Mouse (Mus musculus): ENCODE measurements around the gene Olfr455. TPM values are rescaled to one million over a fixed set of nuclear protein-coding genes. Genes with fewer than 3 reads are reported as not detected.

Gene Olfr455
- not detected for polyA plus RNA-seq (2021)

- ChIA-PET CTCF (interaction anchor here (1.1 kb wide), 1 partner anchor 19 kb away, joined by 3 read pairs; no protein-coding TSS in a partner anchor), POLR2A (no interaction called here)
- TF ChIP-seq CTCF (IDR thresholded peaks at IDR 0.05): no peak
- no peak for DNase-seq (ENCODE audit: low read depth, low spot score)
- ATAC-seq: no peak
- H3K27me3 ChIP-seq: no peaks in the 10 kb centered on the region
- in situ Hi-C loops (cut with MboI; ENCODE audit: low pct_unique_long_range_greater_than_20kb): no loop called here
Observed at GRCm38 (mm10) chr6:42547461-42547860, at the start of gene Olfr455. Gene Olfr455, minus strand, starts transcription at chr6:42547587.

- H3K27me3 ChIP-seq: peaks cover 63% of the 10 kb centered on the region
- POLR2A ChIA-PET: no interaction called here
- TF ChIP-seq CTCF (IDR thresholded peaks at IDR 0.05): no peak
- no peak for ATAC-seq
- no peak for DNase-seq (ENCODE audit: low read depth, low spot score)
- CTCF ChIA-PET: interaction anchor here (1.2 to 1.5 kb wide), 2 partner anchors 9 to 336 kb away, joined by 3 to 6 read pairs; no protein-coding TSS in a partner anchor
- in situ Hi-C loops (cut with MboI; ENCODE audit: low pct_unique_long_range_greater_than_20kb): loop anchor here (25.0 kb wide), 1 partner anchor 981 kb away; the partner anchor contains the start of gene Ephb6
Observed at GRCm38 (mm10) chr6:42593138-42593882, 45.9 kb upstream of the Olfr455 start.

DNA sequence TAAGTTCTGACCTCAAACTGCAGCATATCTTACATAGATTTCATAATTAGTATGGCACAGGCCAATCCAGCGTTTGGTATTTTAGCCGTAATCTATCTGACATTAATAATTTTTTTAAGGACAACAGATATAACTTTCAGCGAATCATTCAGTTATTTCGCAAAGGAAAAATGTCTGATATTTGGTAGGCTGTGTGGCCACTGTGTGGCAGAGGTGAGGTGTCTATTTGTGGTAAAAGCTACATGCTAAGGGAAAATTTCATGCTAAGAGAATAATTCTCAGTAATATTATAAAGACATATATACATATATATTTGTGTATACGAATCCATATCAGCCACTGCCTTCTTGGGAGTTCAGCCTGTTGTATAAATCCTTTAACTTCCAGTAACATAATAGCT, 39.2 kb upstream of the Olfr455 start:
- POLR2A ChIA-PET: interaction anchor here (0.6 kb wide), 1 partner anchor 279 kb away, joined by 3 read pairs; no protein-coding TSS in a partner anchor
- in situ Hi-C loops (cut with MboI; ENCODE audit: low pct_unique_long_range_greater_than_20kb): loop anchor here (10.0 to 25.0 kb wide), 3 partner anchors 332 to 974 kb away; partner anchors contain the start of gene Ephb6
- CTCF ChIA-PET: interaction anchor here (0.8 to 1.4 kb wide), 2 partner anchors 16 to 238 kb away, joined by 4 to 6 read pairs; no protein-coding TSS in a partner anchor
- DNase-seq (ENCODE audit: low read depth, low spot score) (no peak), ATAC-seq (no peak)
- TF ChIP-seq CTCF (IDR thresholded peaks at IDR 0.05): no peak
- H3K27me3 ChIP-seq: peaks cover 24% of the 10 kb centered on the region

DNA sequence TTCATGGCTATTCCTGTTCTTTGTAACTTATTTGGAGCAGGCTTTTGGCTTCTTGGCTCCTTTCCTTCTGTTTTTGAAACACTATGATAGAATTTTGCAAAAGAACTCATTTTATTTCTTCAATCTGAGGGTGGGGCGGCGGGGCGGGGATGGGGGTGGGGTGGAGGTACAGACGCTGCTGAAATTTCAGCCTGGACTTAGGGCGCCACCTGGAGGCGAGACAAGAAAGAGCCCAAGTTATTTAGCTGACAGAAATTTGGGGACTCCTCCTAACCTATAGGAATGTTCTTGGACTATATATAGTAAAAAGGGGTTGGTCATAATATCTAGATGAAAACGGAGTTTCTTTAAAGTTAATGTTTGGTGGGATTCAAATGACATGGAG, 36.1 kb upstream of the Olfr455 start:
- ATAC-seq: no peak
- POLR2A ChIA-PET: interaction anchor here (0.5 kb wide), 1 partner anchor 723 kb away, joined by 3 read pairs; no protein-coding TSS in a partner anchor
- TF ChIP-seq CTCF (IDR thresholded peaks at IDR 0.05): peak; percentile 83
- no peaks in the 10 kb centered on the region for H3K27me3 ChIP-seq
- in situ Hi-C loops (cut with MboI; ENCODE audit: low pct_unique_long_range_greater_than_20kb): loop anchor here (5.0 to 25.0 kb wide), 4 partner anchors 329 to 971 kb away; partner anchors contain the start of gene Ephb6
- CTCF ChIA-PET: interaction anchor here (0.6 to 2.6 kb wide), 13 partner anchors 8 to 360 kb away, joined by 3 to 25 read pairs (median 3); partner anchors contain the start of gene Zyx
- DNase-seq (ENCODE audit: low read depth, low spot score): no peak

- ChIA-PET CTCF (interaction anchor here (0.8 to 2.6 kb wide), 6 partner anchors 34 to 356 kb away, joined by 3 to 25 read pairs (median 3); no protein-coding TSS in a partner anchor), POLR2A (no interaction called here)
- DNase-seq (ENCODE audit: low read depth, low spot score) (no peak), ATAC-seq (peak; percentile 81)
- no peak for TF ChIP-seq CTCF (IDR thresholded peaks at IDR 0.05)
- H3K27me3 ChIP-seq: no peaks in the 10 kb centered on the region
- in situ Hi-C loops (cut with MboI; ENCODE audit: low pct_unique_long_range_greater_than_20kb): loop anchor here (5.0 to 25.0 kb wide), 4 partner anchors 328 to 971 kb away; partner anchors contain the start of gene Ephb6
Observed at GRCm38 (mm10) chr6:42582741-42583487, 35.5 kb upstream of the Olfr455 start.

DNA sequence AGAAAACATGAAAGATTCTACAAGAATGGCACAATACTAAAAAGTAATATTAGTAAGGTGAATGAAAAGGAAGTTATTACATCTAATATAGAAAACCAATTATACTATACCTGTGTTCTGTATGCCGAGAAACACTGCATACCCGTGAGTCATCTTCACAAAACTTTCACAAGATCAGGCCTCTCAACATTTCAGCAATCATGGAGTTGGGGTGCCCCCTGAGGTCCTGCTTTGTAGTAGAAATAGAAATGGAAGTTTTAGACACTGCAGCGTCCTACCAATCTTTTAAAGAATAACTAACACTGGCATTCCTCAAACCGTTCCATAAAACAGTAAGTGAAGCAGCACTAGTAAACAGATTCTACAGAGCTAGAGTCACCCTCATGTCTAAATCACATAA, 31.3 kb upstream of the Olfr455 start:
- ChIA-PET POLR2A (no interaction called here), CTCF (no interaction called here)
- in situ Hi-C loops (cut with MboI; ENCODE audit: low pct_unique_long_range_greater_than_20kb): loop anchor here (5.0 to 25.0 kb wide), 2 partner anchors 196 to 966 kb away; partner anchors contain the start of gene Ephb6
- peak; percentile 62 for TF ChIP-seq CTCF (IDR thresholded peaks at IDR 0.05)
- DNase-seq (ENCODE audit: low read depth, low spot score): no peak
- no peaks in the 10 kb centered on the region for H3K27me3 ChIP-seq
- ATAC-seq: no peak

DNA sequence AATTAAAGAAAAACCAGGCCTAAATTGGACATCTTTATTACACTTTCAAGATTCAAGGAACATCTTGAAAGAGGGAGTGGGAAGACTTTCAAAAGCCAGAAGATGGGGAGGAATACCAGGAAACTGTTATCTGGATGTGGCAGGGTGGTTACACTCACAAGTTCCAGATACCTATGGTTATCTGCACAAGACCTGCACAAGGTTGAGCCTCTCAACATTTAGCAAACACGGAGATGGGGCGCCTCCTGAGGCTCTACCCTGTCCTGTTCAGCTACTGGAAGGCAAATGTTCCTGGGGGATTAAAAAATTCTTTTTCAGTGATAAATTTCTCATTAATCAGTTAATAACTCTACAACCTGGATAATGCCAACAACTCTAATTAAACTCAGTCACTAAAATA, 30.0 kb upstream of the Olfr455 start:
- POLR2A ChIA-PET: no interaction called here
- DNase-seq (ENCODE audit: low read depth, low spot score): no peak
- in situ Hi-C loops (cut with MboI; ENCODE audit: low pct_unique_long_range_greater_than_20kb): loop anchor here (5.0 to 25.0 kb wide), 2 partner anchors 195 to 965 kb away; partner anchors contain the start of gene Ephb6
- CTCF ChIA-PET: no interaction called here
- no peaks in the 10 kb centered on the region for H3K27me3 ChIP-seq
- no peak for TF ChIP-seq CTCF (IDR thresholded peaks at IDR 0.05)
- no peak for ATAC-seq

- no peak for DNase-seq (ENCODE audit: low read depth, low spot score)
- CTCF ChIA-PET: no interaction called here
- H3K27me3 ChIP-seq: no peaks in the 10 kb centered on the region
- in situ Hi-C loops (cut with MboI; ENCODE audit: low pct_unique_long_range_greater_than_20kb): no loop called here
- TF ChIP-seq CTCF (IDR thresholded peaks at IDR 0.05): no peak
- POLR2A ChIA-PET: no interaction called here
- no peak for ATAC-seq
Observed at GRCm38 (mm10) chr6:42568205-42568604, 20.8 kb upstream of the Olfr455 start.

GRCm38 (mm10) chr6:42566076-42566598, 18.8 kb upstream of the Olfr455 start:
- no peaks in the 10 kb centered on the region for H3K27me3 ChIP-seq
- DNase-seq (ENCODE audit: low read depth, low spot score): no peak
- no peak for ATAC-seq
- ChIA-PET CTCF (interaction anchor here (0.9 to 1.2 kb wide), 2 partner anchors 18 to 75 kb away, joined by 3 read pairs; partner anchors contain the start of gene Olfr455), POLR2A (no interaction called here)
- no peak for TF ChIP-seq CTCF (IDR thresholded peaks at IDR 0.05)
- in situ Hi-C loops (cut with MboI; ENCODE audit: low pct_unique_long_range_greater_than_20kb): no loop called here

DNA sequence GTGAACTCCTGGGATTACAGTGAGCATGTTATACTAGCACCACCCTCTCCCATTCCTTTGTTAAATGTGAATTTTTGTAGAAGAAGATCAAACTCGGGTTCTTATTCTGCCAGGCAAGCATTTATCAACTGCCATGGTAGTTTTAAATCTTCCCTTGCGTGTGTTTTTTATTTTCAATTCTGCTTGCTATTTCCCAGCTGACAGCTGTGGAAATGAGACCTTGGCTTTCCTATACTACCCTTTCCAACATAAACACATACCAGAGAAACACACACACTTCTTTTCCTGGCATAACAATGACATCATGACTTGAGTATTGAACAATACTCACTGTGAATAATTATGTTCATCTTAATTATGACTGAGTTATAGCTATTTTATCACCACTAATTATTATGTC, 14.9 kb upstream of the Olfr455 start:
- ChIA-PET CTCF (interaction anchor here (0.6 to 1.4 kb wide), 4 partner anchors 8 to 50 kb away, joined by 3 read pairs; no protein-coding TSS in a partner anchor), POLR2A (no interaction called here)
- TF ChIP-seq CTCF (IDR thresholded peaks at IDR 0.05): no peak
- in situ Hi-C loops (cut with MboI; ENCODE audit: low pct_unique_long_range_greater_than_20kb): no loop called here
- H3K27me3 ChIP-seq: no peaks in the 10 kb centered on the region
- DNase-seq (ENCODE audit: low read depth, low spot score): no peak
- ATAC-seq: no peak

Data from Patski (cell line).